Mouse (Mus musculus): ENCODE results near the gene Il17re. TPM values are rescaled to one million over a fixed set of nuclear protein-coding genes. Genes with fewer than 3 reads are reported as not detected.
A peak's percentile ranks its signal among the peaks of the same experiment; 100 is the strongest.

Il17re gene
- total RNA-seq (2021) (1 to 10 TPM; 1.1 to 1.9 TPM), polyA plus RNA-seq (2012; rRNA removed) (4.0 TPM in 2 replicates)
- long read RNA-seq = 0 reads

DNA sequence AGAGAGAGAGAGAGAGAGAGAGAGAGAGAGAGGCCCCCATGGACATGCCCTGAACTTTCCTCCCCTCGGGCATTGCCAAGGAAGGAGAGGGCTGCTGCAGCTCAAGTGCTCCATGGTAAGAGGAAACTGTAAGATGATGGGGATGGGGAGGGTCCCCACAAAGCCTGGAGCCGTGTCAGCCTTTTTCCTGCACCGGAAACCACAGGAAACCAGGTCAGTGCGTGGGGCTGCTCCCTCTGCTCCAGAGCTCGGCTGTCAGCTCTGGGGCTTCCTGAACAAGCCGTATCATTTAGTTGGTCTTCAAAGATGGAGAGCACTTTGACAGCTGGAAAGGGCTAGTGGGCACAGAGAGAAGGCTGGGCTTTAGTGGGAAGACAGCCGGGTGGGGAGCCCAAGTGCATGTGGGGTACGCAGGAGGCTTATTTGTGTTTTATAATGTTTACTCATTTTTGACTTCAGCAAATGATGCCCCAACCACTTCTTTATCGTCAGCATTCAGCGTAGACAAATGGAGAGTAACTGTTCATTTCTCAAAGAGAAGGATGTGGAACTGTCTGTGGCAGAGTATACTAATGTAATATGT lies at the start of gene Il17re:
Gene Il17re, plus strand, starts transcription at position 533 of the 583 bp plus-strand sequence.
- no peak for DNase-seq

DNA sequence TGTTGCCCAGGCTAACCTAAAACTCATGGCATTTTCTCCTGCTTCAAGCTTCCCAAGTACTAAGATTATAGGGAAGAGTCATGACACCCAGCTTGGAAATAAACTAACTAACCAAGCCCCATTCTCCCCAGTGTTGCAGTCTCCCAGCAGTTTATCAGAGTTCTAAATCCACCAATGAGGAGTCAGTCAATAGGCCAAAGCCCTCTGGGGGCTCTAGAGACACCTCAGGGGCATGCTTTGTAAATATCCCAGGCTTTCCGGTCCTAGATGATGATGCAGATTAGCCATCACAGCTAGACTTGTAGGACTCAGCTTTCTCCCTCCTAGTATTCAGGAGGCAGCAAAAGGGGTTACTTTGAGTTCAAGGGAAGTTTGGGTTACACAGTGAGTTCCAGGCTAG lies 48.3 kb upstream of the Il17re start:
- DNase-seq = no peak

- DNase-seq = no peak
These were observed 41.9 kb upstream of the Il17re start for GRCm38 (mm10) chr6:113416416-113416815.

DNA sequence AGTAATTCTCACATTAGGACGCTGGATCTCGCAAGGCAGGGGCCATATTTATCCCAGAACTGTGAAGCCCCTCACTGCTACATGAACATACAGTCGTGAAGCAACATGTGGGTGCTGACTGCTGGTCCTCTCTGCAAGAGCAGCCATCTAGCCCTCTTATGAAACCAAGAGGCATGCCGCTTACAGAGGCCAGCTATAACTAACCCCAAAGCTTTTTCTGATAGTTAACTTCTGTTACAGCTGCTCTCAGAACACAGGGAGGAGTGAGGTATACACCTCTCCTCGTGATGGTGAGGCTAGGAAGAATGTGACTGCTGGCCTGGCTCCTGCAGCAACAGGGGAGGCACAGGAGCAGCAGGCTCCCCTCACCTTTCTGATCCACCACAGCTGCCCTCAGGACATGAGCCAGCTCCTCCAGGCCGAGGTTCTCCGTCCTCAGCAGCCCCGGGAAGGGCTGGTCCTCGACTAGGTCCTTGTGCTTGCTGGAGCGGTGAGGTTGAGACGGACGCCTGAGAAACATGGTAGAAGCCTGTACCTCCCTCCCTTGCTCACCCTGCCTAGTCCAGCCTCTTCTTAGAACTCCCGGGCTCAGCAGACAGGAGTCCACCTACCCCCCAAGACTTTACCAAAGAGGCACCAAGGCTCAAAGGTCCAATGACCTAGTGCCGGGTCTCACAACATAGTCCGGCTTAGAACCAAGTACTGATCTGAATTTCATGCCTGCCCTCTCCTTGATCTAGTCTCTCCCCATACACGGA lies 39.7 kb upstream of the Il17re start:
- no peak for DNase-seq

- DNase-seq = peak; percentile 98
These were observed 39.1 kb upstream of the Il17re start, which contains the start of gene Rpusd3 for GRCm38 (mm10) chr6:113419199-113419587. Gene Rpusd3 (minus strand): TSS chr6:113419340.

GRCm38 (mm10) chr6:113423000-113423399 lies 35.3 kb upstream of the Il17re start:
- no peak for DNase-seq

DNA sequence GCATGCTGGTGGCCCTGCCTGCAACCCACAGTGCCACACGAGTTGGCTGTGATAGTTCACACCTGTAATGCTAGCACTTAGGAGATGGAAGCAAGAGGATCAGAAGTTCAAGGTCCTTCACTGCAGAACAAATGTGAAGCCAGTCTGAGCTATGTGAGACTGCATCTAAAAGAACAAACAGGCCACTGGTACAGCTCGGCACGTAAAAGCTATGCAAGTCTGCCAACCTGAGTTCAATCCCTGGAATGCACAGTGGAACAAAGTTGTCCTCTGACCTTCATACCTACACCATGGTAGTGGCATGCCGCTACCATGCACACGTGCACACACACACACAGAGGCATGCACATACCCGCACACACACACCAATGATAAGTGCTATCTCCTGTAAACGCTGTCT lies 34.1 kb upstream of the Il17re start:
- DNase-seq = no peak

- DNase-seq = no peak
These were observed 31.6 kb upstream of the Il17re start for GRCm38 (mm10) chr6:113426696-113427095.

GRCm38 (mm10) chr6:113427397-113427796 lies 30.9 kb upstream of the Il17re start:
- no peak for DNase-seq

DNA sequence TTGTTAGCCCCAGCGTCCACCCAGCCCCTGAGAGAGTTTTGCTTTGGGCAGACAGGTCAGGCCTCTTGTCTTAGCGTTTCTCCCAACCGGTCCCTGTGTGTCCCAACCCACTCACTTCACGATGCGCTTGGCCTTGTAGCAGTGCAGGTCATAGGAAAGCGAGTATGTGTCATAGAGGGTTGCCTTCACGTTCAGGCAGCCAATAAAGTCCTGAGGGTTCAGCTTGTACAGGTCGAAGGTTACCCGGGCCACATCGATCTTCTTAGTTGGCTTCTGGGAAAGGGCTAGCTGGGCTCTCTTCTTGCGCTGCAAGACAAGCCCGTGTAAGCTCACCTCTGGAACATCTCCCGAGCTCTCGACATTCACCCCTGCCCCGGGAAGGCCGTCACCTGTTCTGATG lies 30.3 kb upstream of the Il17re start:
- no peak for DNase-seq

DNA sequence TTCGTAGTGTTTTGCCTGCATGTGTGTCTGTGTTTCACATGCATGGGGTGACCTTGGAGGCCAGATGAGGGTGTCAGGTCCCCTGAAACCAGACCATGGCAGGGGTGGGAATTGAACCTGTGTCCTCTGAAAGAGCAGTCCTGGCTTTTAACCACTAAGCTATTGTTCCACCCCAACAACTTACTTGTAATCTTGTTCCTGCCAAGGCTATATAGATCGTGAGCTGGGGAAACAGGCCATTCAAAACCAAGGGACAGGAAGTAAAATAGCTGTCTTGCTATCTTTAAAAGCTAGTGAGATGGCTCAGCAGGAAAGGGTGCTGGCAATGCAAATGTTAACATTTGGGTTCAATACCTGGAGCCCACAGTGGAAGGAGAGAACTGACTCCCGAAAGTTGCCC lies 28.3 kb upstream of the Il17re start:
- no peak for DNase-seq

DNA sequence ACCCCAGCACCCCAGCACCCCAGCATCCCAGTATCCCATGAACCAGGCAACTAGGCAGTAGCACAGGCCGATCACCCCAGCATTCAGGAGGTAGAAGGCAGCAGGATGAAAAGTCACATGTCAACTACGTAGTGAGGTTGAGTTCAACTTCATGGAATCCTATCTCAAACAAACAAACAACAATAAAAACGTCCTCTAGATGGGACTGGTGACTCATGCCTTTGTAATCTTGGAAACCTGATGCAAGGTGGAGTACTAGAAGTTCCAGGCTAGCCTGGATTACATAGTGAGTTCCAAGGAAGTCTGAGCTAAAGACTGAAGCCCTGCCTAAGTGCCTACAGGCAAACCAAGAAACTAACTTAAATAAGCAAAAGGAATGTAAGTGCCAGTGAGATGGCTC lies 27.4 kb upstream of the Il17re start:
- no peak for DNase-seq

GRCm38 (mm10) chr6:113431801-113432200 lies 26.5 kb upstream of the Il17re start:
- no peak for DNase-seq

GRCm38 (mm10) chr6:113433661-113434060 lies 24.6 kb upstream of the Il17re start:
- DNase-seq = no peak

GRCm38 (mm10) chr6:113434691-113435090 lies 23.6 kb upstream of the Il17re start:
- peak; percentile 44 for DNase-seq

DNA sequence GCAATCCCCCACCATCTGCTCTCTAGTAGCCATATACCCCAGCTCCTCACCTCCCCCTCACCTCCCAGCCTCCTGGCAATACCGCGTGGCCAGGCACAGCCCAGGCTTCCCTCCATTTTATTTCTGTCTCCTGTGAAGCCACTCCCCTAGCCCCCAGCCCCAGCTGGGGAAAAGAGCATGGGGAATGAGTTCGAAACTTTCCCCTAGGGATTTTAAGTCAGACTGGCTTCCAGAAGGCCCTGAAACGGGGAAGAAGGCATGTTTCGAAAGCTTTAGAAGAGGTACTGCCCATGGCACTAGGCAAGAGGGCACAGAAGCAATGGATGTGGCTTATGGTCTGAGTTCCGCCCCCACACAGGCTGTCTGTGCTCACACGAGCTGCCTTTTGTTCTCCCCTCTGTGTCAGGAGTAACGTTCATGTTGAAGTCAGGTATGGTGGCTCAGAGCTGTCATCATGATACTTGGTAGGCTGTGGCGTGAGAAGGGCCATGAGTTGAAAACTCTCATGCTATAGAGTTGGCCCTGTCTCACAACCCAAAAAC lies 22.5 kb upstream of the Il17re start, which contains the start of gene Cidec:
Gene Cidec, minus strand, starts transcription at position 97 of the 542 bp plus-strand sequence.
- DNase-seq = peak; percentile 42

- DNase-seq = no peak
These were observed 21.1 kb upstream of the Il17re start for GRCm38 (mm10) chr6:113437135-113437534.

- DNase-seq = peak; percentile 26
These were observed 19.4 kb upstream of the Il17re start for GRCm38 (mm10) chr6:113438721-113439430.

DNA sequence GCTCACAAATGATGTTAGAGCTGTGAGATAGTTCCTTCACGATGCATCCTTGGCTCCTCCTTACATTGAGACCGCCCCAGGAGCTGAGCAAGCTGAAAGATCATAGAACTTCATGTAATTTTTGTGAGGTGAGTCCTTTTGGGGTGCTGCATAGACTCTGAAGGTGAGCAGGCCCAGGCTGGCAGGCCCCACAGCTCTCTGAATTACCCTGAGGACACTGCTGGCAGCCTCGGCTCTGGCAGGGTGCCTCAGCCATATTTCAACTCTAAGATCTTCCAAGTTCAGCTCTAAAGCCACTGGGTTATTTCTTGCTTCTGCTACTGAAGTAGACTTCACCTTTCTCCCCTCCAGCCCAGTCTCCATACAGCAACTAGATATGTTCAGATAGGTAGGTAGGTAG lies 17.6 kb upstream of the Il17re start:
- peak; percentile 29 for DNase-seq

DNA sequence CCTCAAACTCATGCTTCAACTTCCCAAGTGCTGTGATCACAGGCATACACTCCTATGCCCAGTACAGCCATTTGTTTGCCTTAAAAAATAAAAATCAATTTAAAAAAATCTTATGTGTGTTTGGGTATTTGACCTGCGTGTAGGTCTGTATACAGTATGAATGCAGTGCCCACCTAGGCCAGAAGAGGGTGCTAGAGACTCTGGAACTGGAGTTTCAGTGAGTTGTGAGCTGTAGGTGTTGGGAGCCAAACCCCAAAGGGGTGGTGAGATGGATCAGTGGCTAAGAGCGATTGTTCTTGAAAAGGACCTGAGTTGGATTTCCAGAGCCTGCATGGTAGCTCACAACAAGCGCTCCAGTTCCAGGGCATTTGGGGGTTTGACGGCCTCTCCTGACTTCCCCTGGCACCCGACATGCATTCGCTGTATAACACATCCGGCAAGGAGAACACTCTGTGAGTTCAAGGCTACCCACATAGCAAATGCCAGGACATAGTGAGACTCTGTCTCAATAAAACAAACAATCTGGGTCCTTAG lies 17.1 kb upstream of the Il17re start:
- peak; percentile 74 for DNase-seq

GRCm38 (mm10) chr6:113442087-113442441 lies 16.2 kb upstream of the Il17re start:
- DNase-seq = no peak

DNA sequence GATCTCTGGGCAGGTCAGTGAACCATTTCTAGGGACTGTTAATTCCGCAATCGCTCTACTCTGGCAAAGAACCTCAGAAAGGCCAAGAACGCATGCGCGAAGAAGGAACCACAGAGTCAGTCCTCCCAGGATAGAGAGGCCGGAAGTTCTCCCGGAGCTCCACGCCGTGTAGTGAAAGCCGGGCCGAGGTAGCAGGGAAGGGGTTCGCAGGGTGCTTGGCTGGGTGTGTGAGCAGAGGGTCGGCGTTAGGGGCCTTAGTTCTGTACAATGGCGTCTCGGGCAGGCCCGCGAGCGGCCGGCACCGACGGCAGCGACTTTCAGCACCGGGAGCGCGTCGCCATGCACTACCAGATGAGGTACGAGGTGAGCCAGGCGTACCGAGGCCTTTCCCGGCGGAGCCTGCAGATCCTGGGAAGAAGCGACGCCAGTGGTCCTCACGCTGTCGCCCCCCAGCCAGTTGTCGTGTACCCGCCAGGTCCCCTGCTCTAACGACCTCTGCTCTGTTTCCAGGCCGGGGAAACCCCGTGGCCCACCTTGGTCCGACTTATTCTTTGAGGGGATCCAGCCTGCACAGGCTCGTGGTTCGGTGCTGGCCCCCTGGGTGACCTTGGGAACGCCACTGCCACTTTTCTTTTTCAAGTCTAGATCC lies 15.7 kb upstream of the Il17re start, which contains the start of gene Jagn1:
Gene Jagn1, plus strand, starts transcription at position 128 of the 649 bp plus-strand sequence.
- peak; percentile 95 for DNase-seq
